Mouse (Mus musculus): ENCODE data around the gene Rab5if. TPM values are rescaled to one million over a fixed set of nuclear protein-coding genes. Genes with fewer than 3 reads are reported as not detected.
"Not testable (repeated sequence)": the region's sequence is repeated elsewhere in the genome, so short reads cannot be mapped to it uniquely, and the experiment has no call there.

Gene Rab5if
- polyA plus RNA-seq, 1 experiment from 2014 or later: 160 TPM

DNA sequence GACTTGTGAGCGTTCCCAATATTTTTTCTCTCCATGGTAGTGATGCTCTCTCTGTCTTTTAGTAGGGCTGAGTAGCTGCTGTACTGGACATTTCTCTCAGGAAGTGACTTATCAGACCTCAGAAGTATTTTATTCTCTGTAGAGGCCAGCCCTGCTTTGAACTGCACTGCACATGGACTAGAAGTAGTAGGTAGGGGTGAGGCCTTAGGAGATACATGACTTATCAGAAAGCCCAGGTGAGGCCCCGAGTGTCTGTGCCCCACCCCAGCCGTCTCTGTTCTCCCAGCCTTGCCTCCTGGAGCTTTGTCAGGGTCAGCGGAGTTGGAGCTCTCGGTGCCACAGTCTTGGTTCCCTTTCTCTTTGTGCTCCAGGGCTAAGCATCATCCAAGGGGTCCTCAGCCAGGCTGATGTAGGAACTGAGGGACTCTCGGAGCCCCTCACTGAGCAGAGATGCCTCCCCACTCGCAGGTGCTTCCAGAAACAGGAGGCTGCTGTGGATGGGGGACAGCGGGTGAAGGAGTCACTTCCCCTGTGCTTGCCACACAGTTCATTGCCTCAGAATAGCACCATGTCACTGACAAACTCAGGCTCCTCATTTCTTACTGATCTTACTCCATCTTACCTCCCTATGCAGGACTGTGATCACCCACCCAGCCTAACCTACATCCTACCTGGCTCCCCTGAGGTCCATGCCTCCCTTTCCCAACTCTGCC, 11.3 kb downstream of the Rab5if start:
- H3K4me1 ChIP-seq: no peaks in the 10 kb centered on the region
- no peaks in the 10 kb centered on the region for H3K27me3 ChIP-seq
- ATAC-seq (ENCODE audit: insufficient number of reproducible peaks, low FRiP score, low TSS enrichment, low read depth): no peak
- no peak overlapping the region for H3K27ac ChIP-seq (replicated peaks)
- no peak overlapping the region for H3K9ac ChIP-seq
- H3K36me3 ChIP-seq: peaks cover 54% of the 10 kb centered on the region
- H3K4me2 ChIP-seq (replicated peaks): no peak overlapping the region
- WGBS: 87% methylated on average over 8 of the region's 8 CpGs
- H3K9me3 ChIP-seq (replicated peaks): no peaks in the 10 kb centered on the region
- no peak overlapping the region for H3K4me3 ChIP-seq (replicated peaks)

DNA sequence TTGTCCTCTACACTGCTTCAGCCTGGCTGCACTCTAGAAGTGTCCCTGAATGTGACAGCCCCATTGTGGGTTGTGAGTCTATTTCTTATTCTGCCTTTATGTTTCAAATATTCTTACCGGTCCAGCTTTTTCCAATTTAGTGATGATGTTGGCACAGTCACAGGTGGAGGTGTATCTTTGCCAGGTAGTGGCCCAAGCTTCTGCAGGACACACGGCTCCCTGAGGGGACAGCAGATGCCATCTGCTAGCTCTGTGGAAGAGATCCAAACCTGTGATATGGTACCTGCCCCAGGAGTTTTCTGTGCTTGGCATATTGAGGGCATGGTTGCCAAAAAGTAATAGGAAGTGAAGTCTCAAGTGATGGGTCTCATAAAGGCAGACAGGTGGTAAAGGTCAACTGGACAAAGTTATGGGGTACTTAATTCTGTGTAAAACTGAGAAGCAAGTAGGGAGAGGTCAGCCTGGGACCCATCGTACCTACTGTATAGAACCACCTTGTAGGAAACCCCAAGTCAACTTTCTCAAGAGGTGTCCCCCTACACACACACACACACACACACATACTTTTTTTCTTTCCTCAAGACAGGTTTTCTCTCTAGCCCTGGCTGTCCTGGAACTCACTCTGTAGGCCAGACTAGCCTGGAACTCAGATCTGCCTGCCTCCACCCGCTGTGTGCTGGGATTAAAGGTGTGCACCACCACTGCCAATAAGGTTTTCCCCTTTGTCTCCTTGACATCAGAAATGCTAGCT, 12.0 kb downstream of the Rab5if start:
- H3K4me1 ChIP-seq: no peaks in the 10 kb centered on the region
- H3K4me2 ChIP-seq (replicated peaks): no peak overlapping the region
- H3K9me3 ChIP-seq (replicated peaks): no peaks in the 10 kb centered on the region
- no peak overlapping the region for H3K27ac ChIP-seq (replicated peaks)
- H3K9ac ChIP-seq: no peak overlapping the region
- H3K27me3 ChIP-seq: no peaks in the 10 kb centered on the region
- no peak overlapping the region for H3K4me3 ChIP-seq (replicated peaks)
- ATAC-seq (ENCODE audit: insufficient number of reproducible peaks, low FRiP score, low TSS enrichment, low read depth): no peak
- 91% methylated on average over 4 of the region's 4 CpGs for WGBS
- H3K36me3 ChIP-seq: peaks cover 48% of the 10 kb centered on the region

DNA sequence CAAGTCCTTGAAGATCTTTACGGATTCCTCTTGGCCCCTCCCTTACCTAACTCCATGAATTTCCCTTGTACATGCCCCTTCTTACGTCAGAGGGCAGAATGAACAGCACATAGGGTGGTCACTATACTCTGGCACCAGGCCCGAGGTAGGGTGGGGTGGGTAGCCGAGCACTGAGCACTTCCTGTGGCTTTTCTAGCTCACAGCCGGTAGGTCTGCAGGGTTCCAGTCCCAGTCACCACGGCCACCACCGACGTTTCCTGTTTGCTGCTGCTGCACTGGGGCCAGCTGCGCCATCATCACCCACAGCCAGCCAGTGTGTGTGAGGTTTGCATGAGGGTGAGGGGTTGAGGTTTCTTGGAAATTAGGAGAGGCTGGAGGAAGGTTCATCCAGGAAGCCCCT, 14.8 kb downstream of the Rab5if start:
- Histone ChIP-seq H3K9ac (no peak overlapping the region), H3K36me3 (peaks cover 24% of the 10 kb centered on the region), H3K27ac (replicated peaks) (no peak overlapping the region), H3K9me3 (replicated peaks) (no peaks in the 10 kb centered on the region), H3K27me3 (no peaks in the 10 kb centered on the region), H3K4me3 (replicated peaks) (no peak overlapping the region), H3K4me1 (no peaks in the 10 kb centered on the region), H3K4me2 (replicated peaks) (no peak overlapping the region)
- 60% methylated on average over 9 of the region's 9 CpGs for WGBS
- ATAC-seq (ENCODE audit: insufficient number of reproducible peaks, low FRiP score, low TSS enrichment, low read depth): no peak

DNA sequence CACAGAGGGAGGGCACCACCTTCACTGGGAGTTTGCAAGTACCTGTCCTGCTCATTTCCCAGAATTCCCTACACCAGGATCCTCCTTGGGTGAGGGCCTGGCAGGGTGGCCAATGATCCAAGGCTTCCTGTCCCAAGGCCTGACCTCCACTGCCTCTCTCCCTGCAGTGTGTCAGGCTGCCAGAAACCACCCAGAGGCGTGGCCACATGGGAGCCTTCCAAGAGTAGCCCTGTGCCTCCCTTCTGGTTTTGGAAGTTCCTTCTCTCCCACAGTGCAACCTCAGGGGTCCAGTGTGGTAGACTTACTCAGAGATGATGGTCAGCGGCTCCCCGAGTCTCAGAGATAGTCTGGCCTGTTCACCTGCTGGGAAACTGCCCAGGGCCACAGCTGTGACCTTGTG, 16.6 kb downstream of the Rab5if start:
- H3K9ac ChIP-seq: no peak overlapping the region
- no peak overlapping the region for H3K4me2 ChIP-seq (replicated peaks)
- H3K4me3 ChIP-seq (replicated peaks): no peak overlapping the region
- no peak for ATAC-seq (ENCODE audit: insufficient number of reproducible peaks, low FRiP score, low TSS enrichment, low read depth)
- no peak overlapping the region for H3K27ac ChIP-seq (replicated peaks)
- no peaks in the 10 kb centered on the region for H3K4me1 ChIP-seq
- WGBS: 88% methylated on average over 3 of the region's 3 CpGs
- H3K9me3 ChIP-seq (replicated peaks): no peaks in the 10 kb centered on the region
- H3K27me3 ChIP-seq: no peaks in the 10 kb centered on the region
- H3K36me3 ChIP-seq: peaks cover 6% of the 10 kb centered on the region

DNA sequence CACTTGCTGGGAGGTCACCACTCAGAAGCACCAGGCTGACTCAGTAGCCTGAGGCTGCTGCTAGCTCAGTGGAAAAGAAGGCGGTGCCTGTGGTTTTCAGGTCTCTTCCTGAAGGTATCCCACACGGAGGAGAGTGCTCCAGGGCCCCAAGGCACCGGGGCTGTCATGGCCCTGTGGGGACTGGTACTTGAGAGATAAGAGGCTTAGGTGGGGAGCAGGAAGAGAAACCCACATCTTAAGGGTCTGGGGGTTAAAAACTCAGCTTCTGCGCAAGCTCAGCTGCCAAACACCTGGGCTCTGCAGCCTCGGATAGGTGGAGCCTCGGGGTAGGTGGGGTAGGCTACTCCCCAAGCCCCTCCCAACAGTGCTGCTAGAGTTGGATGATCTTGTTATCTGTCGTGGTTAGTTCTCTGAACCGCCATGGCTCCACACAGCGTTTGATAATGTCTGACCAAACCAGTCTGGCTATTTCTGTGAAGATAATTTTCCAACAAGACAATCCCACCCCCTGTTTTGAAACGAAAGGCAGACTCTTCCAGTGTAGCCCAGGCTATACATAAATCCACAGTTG, 19.6 kb downstream of the Rab5if start:
- no peak for ATAC-seq (ENCODE audit: insufficient number of reproducible peaks, low FRiP score, low TSS enrichment, low read depth)
- Histone ChIP-seq H3K36me3 (no peaks in the 10 kb centered on the region), H3K9ac (no peak overlapping the region), H3K4me3 (replicated peaks) (no peak overlapping the region), H3K27ac (replicated peaks) (no peak overlapping the region), H3K27me3 (no peaks in the 10 kb centered on the region), H3K9me3 (replicated peaks) (no peaks in the 10 kb centered on the region), H3K4me1 (no peaks in the 10 kb centered on the region), H3K4me2 (replicated peaks) (no peak overlapping the region)
- 25% methylated on average over 10 of the region's 10 CpGs for WGBS

DNA sequence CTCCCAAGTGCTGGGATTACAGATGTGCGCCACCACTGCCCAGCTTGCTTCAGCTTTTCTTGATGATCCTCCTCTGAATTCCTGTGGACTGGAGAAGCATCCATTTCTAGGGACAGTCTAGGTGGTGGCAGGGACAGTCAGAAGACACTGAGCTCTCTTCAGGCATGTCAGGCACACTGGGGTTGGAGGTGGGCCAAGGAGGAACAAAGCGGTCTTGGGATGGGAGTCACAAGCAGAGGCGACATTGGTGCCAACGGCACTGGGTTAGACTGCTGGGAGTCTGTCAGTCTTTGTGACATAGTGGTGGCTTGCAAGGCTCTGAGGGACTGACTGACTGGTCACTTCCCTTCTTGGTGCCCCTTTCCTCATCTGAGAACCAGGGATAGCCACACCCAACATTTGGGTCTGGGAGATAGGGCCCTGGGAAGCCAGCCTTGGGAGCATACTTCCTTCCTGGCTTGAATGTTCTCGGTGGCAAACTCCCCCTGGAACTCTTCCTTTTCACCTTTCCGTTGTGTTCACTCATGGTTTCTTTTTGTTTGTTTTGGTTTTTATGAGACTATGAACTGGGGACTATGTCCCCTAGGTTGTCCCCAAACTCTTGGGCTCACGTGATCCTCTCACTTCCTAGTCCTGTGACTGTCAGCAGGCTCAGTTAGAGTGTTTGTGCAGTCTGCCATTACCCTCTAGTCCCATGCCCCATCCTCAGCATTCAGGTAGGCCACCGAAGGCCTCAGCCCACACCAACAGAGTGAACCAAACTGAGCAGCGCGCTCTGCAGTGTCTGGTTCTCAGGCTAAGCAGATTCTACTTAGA, 21.7 kb downstream of the Rab5if start:
- no peak overlapping the region for H3K27ac ChIP-seq (replicated peaks)
- H3K9ac ChIP-seq: no peak overlapping the region
- no peaks in the 10 kb centered on the region for H3K27me3 ChIP-seq
- ATAC-seq (ENCODE audit: insufficient number of reproducible peaks, low FRiP score, low TSS enrichment, low read depth): no peak
- WGBS: 89% methylated on average over 10 of the region's 10 CpGs
- H3K4me1 ChIP-seq: no peaks in the 10 kb centered on the region
- no peak overlapping the region for H3K4me3 ChIP-seq (replicated peaks)
- H3K36me3 ChIP-seq: no peaks in the 10 kb centered on the region
- no peak overlapping the region for H3K4me2 ChIP-seq (replicated peaks)
- no peaks in the 10 kb centered on the region for H3K9me3 ChIP-seq (replicated peaks)

DNA sequence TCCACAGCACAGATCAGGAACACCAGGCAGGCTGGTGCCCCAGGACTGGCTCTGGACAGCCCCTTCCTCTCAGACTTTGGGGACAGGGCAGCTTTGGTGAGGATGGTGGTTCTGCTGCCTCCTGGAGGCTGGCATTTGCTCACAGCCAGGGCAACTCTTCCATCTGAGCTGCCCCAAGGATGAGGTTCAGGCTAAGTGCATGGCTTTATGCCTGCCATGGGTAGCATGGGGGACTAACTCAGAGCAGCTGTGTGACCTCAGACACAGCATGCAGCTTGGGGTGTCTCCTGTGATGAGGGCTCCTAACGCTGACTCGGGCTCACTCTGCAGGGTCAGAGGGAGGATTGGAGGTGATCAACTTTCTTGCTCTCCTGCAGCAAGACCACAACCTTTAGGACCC, 22.7 kb downstream of the Rab5if start:
- H3K36me3 ChIP-seq; H3K9me3 ChIP-seq (replicated peaks); H3K4me1 ChIP-seq; H3K27ac ChIP-seq (replicated peaks); H3K27me3 ChIP-seq; H3K4me2 ChIP-seq (replicated peaks); H3K9ac ChIP-seq; ATAC-seq (ENCODE audit: insufficient number of reproducible peaks, low FRiP score, low TSS enrichment, low read depth); H3K4me3 ChIP-seq (replicated peaks): not testable (repeated sequence)
- 43% methylated on average over 2 of the region's 2 CpGs for WGBS

DNA sequence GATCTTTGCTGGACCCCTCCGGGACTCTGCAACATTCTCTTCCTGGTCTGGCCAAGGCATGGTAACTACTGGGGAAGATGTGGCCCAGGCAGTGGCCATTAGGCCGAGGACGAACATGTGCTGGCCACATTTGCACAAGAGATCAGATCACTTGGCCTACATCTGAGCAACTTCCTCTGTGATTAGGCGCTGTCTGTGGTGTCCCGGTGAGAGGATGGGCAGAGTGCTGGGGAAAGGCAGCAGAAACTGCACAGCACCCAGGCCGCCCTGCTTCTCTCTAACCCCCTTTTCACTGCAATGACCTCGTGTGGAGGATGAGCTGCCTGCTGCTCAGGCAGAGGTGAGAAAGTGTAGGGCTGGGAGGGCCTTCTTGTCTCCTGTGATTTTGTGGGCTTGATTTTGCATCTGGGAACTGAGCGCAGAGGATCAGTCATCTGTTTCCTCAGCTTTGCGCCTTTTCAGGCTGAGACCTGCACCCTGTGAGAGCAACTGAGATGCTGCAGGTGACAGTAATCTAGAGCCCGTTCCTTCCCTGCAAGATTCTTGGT, 23.2 kb downstream of the Rab5if start:
- Histone ChIP-seq H3K27me3 (no peaks in the 10 kb centered on the region), H3K9ac (no peak overlapping the region), H3K4me2 (replicated peaks) (no peak overlapping the region), H3K9me3 (replicated peaks) (no peaks in the 10 kb centered on the region), H3K27ac (replicated peaks) (no peak overlapping the region), H3K4me1 (no peaks in the 10 kb centered on the region), H3K36me3 (no peaks in the 10 kb centered on the region), H3K4me3 (replicated peaks) (no peak overlapping the region)
- WGBS: 70% methylated on average over 10 of the region's 10 CpGs
- no peak for ATAC-seq (ENCODE audit: insufficient number of reproducible peaks, low FRiP score, low TSS enrichment, low read depth)

DNA sequence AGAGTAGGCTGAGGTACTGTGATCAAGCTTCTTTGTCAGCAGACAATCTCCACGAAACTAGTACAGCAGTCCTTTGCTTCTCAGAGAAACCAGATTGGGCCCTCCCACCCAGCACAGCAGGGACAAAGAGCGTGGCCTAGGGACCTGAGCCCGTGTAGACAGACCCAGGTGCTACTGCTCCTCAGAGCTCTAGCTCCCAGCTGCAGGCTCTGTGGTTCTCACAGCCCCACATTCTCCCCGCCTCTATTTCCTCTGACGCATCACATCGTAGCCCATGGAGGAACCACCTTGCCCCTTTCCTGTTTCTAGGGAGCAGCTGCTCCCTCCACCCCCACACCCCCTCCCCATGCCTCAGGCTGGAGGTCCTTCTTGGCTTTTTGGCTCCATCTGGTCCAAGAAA, 24.1 kb downstream of the Rab5if start, which contains the start of gene Sla2:
Gene Sla2, minus strand, starts transcription at position 176 of the 400 bp plus-strand sequence.
- no peak for ATAC-seq (ENCODE audit: insufficient number of reproducible peaks, low FRiP score, low TSS enrichment, low read depth)
- Histone ChIP-seq H3K4me1 (no peaks in the 10 kb centered on the region), H3K9ac (no peak within 1 kb of the TSS), H3K4me2 (replicated peaks) (no peak within 1 kb of the TSS), H3K27ac (replicated peaks) (no peak within 1 kb of the TSS), H3K27me3 (no peaks in the 10 kb centered on the region), H3K9me3 (replicated peaks) (no peaks in the 10 kb centered on the region), H3K4me3 (replicated peaks) (no peak within 1 kb of the TSS), H3K36me3 (no peaks in the 10 kb centered on the region)
- 66% methylated on average over 6 of the region's 6 CpGs for WGBS

DNA sequence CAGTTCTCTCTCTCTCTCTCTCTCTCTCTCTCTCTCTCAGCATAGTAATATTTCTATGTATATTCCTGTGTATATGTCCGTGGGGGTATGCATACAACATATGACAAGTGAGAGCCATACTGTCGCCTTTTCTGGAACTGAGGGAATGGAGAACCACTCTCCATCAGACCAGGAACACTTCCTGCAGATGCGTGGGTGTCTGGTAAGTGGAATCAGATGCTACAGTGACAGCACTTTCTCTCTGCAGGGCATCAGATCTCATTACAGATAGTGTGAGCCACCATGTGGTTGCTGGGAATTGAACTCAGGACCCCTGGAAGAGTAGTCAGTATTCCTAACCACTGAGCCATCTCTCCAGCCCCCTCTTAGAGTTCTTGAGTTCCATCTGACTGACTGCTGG, 25.6 kb downstream of the Rab5if start:
- Histone ChIP-seq H3K4me3 (replicated peaks) (no peak overlapping the region), H3K9ac (no peak overlapping the region), H3K4me1 (no peaks in the 10 kb centered on the region), H3K9me3 (replicated peaks) (no peaks in the 10 kb centered on the region), H3K36me3 (no peaks in the 10 kb centered on the region), H3K27ac (replicated peaks) (no peak overlapping the region), H3K4me2 (replicated peaks) (no peak overlapping the region), H3K27me3 (no peaks in the 10 kb centered on the region)
- ATAC-seq (ENCODE audit: insufficient number of reproducible peaks, low FRiP score, low TSS enrichment, low read depth): no peak
- 42% methylated on average over 3 of the region's 3 CpGs for WGBS

DNA sequence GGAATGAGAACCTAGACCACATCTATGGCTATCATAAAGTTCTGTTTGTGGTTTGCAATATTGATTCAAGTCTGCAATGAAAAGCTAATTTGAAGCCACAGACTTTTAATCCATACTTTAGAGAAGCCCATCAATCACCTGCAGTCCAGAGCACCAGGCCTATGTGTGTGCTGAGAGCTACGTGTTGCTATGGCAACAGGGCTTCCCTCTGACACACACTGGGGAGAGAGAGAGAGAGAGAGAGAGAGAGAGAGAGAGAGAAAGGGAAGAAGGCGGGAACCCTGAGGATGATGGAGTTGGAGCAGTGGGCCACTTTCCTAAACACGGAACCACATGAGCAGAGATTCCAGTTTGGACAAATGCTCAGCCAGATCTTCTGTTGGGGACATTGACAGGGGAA, 29.3 kb downstream of the Rab5if start:
- Histone ChIP-seq H3K4me2 (replicated peaks) (no peak overlapping the region), H3K27me3 (no peaks in the 10 kb centered on the region), H3K4me3 (replicated peaks) (no peak overlapping the region), H3K36me3 (no peaks in the 10 kb centered on the region), H3K4me1 (no peaks in the 10 kb centered on the region), H3K27ac (replicated peaks) (no peak overlapping the region), H3K9ac (no peak overlapping the region), H3K9me3 (replicated peaks) (no peaks in the 10 kb centered on the region)
- ATAC-seq (ENCODE audit: insufficient number of reproducible peaks, low FRiP score, low TSS enrichment, low read depth): no peak
- 51% methylated on average over 3 of the region's 3 CpGs for WGBS

Measured in embryonic facial prominence, embryonic 15.5 days (tissue).